Mouse (Mus musculus) brain, embryonic 14.5 days (tissue): ENCODE measurements around the gene Celf2.

Experiments
- CTCF ChIP-seq: fragments of 200-500 bp; IDR thresholded peaks from 2 replicates; pipeline ENCODE4 v1.5.1; 2012; ENCODE audit warnings: inconsistent platforms, mild to moderate bottlenecking, moderate library complexity, borderline replicate concordance; ENCODE audit not compliant: insufficient read depth, insufficient read length; ENCODE audit errors: extremely low read depth
- POLR2A ChIP-seq: fragments of 200-500 bp; IDR thresholded peaks from 2 replicates; pipeline ENCODE4 v1.6.1; 2012; ENCODE audit warnings: mild to moderate bottlenecking, inconsistent platforms, borderline replicate concordance; ENCODE audit not compliant: poor library complexity, insufficient read depth, insufficient read length, severe bottlenecking; ENCODE audit errors: extremely low read depth

GRCm38 (mm10) chr2:7245958-7246774, 263.2 kb downstream of the Celf2 start:
- TF ChIP-seq CTCF: no peak
- TF ChIP-seq POLR2A: no peak
